Mouse (Mus musculus) heart, adult 18-20 months (tissue): ENCODE data around the gene Syt2. TPM values are rescaled to one million over a fixed set of nuclear protein-coding genes. Genes with fewer than 3 reads are reported as not detected.

Experiments
- DNase-seq, 2 experiments: peaks; one replicate each; pipeline ENCODE4 v3.0.0; 2021 to 2022; ENCODE audit warnings: mixed read lengths in 1 of 2
- total RNA-seq, 2 experiments: library from RNA; stranded (reverse); gene quantifications; 2 replicates each; pipeline ENCODE4 v1.2.3; 2021

The Syt2 gene
- total RNA-seq, 2 experiments from 2014 or later = not detected

GRCm38 (mm10) chr1:134704396-134705306, 58.2 kb downstream of the Syt2 start:
- peak in 1 of 2 experiments; percentile 67 for DNase-seq

- DNase-seq = no peak
Measured at GRCm38 (mm10) chr1:134706549-134706948, 60.1 kb downstream of the Syt2 start.

GRCm38 (mm10) chr1:134707516-134707915, 61.0 kb downstream of the Syt2 start:
- no peak for DNase-seq

GRCm38 (mm10) chr1:134708274-134708673, 61.8 kb downstream of the Syt2 start:
- DNase-seq = no peak

GRCm38 (mm10) chr1:134708801-134709385, 62.4 kb downstream of the Syt2 start:
- no peak for DNase-seq

GRCm38 (mm10) chr1:134709411-134710306, 63.2 kb downstream of the Syt2 start:
- no peak for DNase-seq

GRCm38 (mm10) chr1:134711061-134711460, 64.6 kb downstream of the Syt2 start:
- DNase-seq = no peak

GRCm38 (mm10) chr1:134711653-134712052, 65.2 kb downstream of the Syt2 start:
- no peak for DNase-seq

- no peak for DNase-seq
Measured at GRCm38 (mm10) chr1:134712781-134713299, 66.4 kb downstream of the Syt2 start.

GRCm38 (mm10) chr1:134713421-134713969, 67.0 kb downstream of the Syt2 start:
- DNase-seq = no peak

- no peak for DNase-seq
Measured at GRCm38 (mm10) chr1:134714166-134714565, 67.7 kb downstream of the Syt2 start.

GRCm38 (mm10) chr1:134715092-134715491, 68.6 kb downstream of the Syt2 start:
- DNase-seq = no peak

GRCm38 (mm10) chr1:134719718-134720304, 73.3 kb downstream of the Syt2 start:
- peak in 1 of 2 experiments; percentile 32 for DNase-seq

GRCm38 (mm10) chr1:134721486-134721885, 75.0 kb downstream of the Syt2 start:
- no peak for DNase-seq

- peak in 1 of 2 experiments; percentile 22 for DNase-seq
Measured at GRCm38 (mm10) chr1:134722891-134723290, 76.4 kb downstream of the Syt2 start.

GRCm38 (mm10) chr1:134725276-134725675, 78.8 kb downstream of the Syt2 start:
- DNase-seq = peak; percentile 83

GRCm38 (mm10) chr1:134726480-134726879, 80.0 kb downstream of the Syt2 start:
- DNase-seq = no peak

GRCm38 (mm10) chr1:134727256-134727655, 80.8 kb downstream of the Syt2 start:
- DNase-seq = no peak

- no peak for DNase-seq
Measured at GRCm38 (mm10) chr1:134733659-134734058, 87.2 kb downstream of the Syt2 start.

GRCm38 (mm10) chr1:134737463-134737862, 91.0 kb downstream of the Syt2 start:
- DNase-seq = no peak

- no peak for DNase-seq
Measured at GRCm38 (mm10) chr1:134741433-134741832, 95.0 kb downstream of the Syt2 start.
